Mouse (Mus musculus): ENCODE results near the gene Mfsd2a.
"Not testable (repeated sequence)": the region's sequence is repeated elsewhere in the genome, so short reads cannot be mapped to it uniquely, and the experiment has no call there.

Gene Mfsd2a

DNA sequence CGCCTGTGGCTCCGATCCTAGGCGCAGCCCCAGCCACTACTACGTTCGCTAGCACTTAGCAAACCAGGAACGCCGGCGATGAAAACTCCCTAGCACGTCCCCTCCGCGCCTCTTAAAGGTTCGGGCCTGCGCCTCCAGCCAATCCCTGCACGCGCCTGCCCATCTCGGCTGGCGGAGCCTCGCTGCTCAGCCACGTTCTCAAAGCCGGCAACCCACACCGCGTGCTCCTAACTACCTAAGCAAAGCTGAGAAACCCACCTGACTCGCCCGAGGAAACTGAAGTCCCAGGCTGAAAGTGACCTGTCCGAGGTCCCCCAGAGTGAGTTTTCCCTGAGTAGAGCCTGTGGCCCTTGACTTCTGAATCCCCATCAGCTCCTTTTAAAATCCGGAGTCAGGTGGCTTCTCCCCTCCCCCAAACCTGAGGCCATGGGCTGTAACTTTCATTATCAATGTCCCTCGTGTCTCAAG is at the start of gene Mfsd2a:
Gene Mfsd2a (minus strand): TSS at position 89 of the 468 bp plus-strand sequence.
- DNase-seq = peak; percentile 63

DNA sequence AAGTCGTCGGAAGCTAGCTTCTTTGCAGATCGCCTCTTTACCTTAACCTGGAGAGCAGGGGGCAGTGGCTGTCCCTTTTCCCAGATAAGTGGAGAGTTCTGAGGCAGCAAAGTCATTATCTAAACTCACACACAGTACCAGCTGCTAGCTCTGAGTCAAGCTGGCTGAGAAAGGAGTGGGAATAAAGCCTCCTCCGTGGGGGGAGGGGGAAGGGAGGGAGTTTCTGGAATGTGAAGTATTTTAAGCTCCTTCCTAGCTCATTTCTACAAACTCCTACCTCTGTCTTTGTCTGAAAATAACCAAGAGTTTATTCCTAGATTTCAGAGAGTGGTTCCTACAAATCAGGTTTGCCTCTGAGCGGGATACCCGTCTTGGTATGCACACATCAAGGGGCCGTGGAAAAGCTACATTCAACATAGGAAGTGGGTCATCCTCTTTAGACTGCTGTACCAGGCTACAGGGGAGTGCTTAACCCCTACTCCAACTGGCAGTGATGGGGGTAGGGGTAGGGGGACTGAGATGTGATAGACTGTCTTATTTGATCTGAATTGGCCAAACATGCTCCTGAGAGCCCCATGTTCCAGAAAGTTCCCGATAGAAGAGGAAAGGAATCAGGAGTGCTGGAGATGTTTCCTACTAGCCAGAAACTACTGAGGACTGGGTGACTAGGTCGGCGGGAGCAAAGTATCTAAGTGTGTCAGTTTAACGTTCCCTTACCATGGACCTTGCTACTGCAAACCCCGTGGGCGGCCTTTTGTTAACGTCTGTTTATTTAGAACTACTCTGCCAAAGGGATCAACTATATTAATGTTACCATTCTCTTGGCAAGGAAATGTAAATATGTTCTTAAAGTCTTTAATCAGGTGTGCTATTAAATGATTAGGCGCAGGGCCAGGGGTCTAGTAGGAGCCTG is 44.3 kb upstream of the Mfsd2a start:
- peak; percentile 83 for DNase-seq

DNA sequence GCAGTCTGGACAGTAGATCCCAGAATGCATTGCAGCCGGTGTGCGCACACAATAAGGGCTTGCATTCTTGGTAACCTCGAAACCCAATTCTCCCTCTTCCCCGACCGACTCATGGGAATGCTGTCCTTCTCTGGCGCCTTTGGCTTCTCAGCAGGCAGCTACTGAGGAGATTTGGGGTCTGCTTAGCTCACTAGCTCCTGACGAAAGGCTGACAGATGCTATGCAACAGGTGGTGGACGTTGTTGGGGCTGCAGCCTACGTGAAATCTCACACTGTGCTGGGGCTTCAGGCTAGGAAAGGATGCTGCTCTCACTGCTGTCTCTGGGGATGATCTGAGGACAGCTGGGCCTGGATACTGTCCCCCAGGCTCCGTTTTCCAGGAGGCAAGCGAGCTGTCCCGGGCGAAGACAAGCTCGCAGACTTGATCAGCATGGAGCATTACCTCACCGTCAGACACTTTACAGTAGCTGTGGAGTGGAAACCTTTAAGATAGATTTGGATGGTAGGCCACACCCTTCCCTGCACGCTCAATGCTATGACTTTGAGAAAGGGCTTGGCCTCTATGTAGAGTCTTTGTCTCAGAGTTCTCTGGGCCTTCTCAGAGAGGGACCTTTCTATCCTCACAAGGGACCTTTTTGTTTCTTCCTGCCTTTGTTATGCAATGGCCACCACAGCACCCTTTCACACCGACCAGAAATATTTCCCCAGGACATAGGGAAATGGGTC is 39.8 kb upstream of the Mfsd2a start:
- DNase-seq = no peak

DNA sequence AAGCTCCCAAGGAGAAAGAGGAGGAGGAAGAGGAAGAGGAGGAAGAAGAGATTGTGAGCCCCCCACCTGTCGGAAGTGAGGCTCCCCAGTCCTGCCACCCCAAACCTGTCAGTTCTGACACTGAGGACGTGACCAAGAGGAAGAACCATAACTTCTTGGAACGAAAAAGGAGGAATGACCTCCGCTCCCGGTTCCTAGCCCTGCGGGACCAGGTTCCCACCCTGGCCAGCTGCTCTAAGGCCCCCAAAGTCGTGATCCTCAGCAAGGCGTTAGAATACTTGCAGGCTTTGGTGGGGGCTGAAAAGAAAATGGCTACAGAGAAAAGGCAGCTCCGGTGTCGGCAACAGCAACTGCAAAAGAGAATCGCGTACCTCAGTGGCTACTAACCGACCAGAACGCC is 39.1 kb upstream of the Mfsd2a start:
- no peak for DNase-seq

DNA sequence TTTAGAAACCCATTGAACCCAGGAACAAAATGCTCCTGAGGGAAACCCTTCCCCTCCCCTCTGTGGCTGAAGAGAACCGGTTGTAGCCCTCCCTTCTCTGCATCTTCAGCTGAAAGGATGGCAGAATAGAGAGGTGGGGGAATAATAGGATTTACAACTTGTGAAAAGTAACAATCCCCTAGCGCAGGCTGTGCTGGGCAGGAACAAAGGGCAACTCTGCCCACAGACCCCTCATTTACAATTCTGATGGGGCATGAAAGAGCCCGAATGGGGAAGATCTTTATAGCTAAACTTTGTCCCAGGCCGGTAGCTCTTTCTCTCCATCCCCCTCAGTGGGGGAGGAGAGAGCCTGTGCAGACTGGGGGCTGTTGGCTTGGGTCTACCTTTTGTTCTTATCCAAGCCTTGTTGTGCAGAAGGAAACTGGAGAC is 38.3 kb upstream of the Mfsd2a start:
- no peak for DNase-seq

DNA sequence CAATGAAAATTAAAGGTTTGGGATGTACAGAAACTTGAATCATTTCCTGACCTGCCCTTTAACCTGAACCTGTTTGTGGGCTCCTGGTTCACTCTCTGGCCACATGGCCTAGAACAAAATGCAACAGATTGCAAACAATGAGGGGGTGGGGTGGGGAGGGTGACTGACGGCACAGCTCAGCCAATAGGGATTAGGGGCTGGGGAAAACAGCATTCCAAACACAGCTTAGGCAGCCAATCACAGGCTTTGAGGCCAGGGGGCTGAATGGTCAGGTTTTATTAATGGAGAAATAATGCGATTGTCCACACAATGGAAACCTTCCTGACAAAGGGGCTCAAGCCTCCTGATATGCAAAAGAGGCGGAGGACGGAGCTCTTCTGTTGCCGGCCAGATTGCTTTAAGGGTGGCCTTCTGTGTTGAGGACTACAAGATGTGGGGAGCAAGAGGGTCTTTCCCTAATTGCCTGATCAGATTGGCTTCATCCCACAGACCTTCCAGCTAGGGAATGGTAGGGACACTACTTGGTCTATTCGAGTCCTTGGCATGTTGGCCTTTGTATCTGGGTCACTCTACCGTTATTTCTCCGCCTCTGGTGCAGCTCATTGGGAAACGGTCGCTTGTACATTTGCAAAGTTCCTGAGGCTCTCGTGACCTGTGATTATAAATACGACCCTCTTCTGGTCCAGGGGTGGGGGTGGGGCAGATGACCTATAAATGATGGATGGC is 37.7 kb upstream of the Mfsd2a start:
- no peak for DNase-seq

DNA sequence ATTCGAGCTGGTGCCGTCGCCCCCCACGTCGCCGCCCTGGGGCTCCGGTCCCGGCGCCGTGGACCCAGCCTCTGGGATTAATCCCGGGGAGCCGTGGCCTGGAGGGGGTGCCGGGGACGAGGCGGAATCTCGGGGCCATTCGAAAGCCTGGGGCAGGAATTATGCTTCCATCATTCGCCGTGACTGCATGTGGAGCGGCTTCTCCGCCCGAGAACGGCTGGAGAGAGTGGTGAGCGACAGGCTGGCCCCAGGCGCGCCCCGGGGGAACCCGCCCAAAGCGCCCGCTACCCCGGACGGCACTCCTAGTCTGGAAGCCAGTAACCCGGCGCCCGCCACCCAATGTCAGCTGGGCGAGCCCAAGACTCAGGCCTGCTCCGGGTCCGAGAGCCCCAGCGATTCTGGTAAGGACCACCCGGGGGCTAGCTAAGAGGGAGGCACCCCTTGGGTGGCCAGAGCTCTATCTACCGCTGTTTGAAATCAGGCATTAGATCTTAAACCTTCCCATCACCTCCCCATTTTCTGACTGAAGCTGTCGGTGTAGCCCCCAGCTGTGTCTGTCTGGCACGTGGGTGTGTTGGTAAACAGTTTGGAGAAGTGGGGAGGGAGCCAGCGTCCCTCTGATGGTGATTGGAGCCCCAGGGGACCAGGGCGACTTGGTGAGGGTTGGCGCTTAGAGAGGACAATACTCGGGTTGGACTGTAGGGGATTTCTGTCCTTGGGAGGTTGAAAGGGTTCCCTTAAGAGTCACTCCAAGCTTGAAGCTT is 35.8 kb upstream of the Mfsd2a start:
- no peak for DNase-seq

DNA sequence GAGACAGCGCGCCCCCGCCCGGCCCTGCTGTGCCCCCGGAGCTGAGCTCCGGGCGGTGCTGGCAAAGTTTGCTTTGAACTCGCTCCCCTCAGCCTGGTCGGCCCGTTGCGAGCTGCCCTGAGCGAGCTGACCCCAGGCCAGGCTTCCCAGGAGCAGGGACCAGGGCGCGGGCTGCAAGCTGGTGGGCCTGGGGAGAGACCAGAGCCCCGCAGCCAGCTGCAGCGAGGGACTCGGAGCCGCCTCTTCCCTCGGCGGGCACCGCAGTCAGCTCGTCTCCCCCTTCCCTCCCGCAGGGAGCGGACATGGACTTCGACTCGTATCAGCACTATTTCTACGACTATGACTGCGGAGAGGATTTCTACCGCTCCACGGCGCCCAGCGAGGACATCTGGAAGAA is 35.2 kb upstream of the Mfsd2a start:
- DNase-seq = peak; percentile 59

DNA sequence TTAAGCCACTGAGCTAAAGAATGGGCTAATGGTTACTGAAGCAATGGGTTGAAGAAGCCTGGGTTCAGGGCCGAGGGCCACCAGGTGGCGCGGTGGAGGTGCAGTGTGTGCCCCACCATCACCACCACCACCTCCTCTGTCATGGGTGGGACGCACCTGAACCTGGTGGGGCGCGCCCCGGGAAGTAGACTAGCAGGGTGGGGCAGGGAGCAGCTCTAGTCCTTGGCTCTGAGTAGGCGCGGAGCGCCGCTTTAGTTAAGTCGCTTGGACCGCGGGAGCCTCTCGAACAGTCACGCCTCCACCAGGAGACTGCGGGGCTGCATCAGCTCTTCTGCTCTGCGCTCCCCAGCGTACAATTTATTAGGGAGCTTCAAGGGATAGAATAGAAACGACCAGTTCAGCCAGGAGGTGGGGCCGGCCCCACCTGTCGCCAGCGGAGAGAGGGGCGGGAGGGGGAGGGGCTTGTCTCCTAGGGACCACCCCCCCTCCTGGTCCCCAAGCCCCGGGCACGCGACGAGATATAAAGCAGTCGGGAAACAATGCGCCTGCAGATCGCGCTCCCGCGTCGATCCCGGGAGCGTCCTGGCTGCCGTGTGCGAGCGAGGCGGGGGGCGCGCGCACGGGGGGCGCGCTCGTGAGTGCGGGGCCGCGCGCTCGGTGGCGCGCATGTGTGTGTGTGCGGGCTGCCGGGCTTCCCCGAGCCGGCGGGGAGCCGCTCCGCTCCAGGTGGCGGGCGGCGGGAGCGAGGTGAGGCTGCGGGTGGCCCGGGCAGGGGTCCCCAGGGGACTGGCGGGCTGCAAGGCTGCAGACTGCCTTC is 34.6 kb upstream of the Mfsd2a start, which contains the start of gene Mycl:
Gene Mycl (plus strand): TSS at position 249 of the 817 bp plus-strand sequence.
- peak; percentile 88 for DNase-seq

DNA sequence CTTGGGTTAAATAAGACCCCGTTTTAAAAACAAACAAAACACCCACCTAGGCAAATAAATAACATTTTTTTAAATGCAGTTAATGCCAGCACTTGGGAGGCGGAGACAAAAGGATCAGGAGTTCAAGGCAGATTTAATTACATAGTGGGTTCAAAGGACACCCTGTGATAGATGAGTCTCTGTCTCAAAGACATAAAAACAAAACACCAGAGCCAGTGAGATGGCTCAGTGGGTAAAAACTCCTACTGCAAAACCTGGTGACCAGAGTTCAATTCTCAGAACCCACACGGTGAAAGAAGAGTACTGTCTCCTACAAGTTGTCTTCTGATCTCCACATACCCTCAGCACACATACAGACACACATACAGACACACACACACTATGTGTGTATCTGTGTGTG is 31.3 kb upstream of the Mfsd2a start:
- DNase-seq = no peak

DNA sequence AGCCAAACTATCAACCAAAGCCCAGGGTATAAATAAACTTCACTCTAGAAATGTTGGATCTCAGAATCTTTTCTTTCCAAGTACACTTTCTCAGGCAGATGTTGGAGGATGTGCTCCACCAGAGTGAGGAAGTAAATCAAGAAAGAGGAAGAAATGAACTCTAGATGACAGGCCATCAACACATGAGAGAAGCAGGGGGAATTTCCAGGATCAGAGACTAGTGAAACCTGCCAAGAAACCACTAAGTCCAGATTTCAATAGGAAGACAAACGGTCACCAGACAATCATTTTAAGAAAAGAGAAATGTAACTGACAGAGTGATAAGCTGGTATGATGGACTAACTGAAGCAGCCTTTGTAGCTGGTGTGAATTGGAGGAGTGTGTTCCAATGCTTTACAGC is 30.2 kb upstream of the Mfsd2a start:
- DNase-seq = no peak

DNA sequence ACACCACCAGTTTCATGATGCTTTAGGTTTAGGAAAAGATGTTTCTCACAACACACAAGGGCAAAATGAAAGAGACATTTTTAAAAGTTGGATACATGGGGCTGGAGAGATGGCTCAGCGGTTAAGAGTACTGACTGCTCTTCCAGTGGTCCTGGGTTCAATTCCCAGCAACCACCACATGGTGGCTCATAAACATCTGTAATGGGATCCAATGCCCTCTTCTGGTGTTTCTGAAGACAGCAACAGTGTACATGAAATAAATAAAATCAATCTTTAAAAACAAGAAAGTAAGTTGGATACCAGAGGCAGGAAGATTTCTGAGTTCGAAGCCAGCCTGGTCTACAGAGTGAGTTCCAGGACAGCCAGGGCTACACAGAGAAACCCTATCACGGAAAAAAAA is 27.0 kb upstream of the Mfsd2a start:
- DNase-seq = not testable (repeated sequence)

DNA sequence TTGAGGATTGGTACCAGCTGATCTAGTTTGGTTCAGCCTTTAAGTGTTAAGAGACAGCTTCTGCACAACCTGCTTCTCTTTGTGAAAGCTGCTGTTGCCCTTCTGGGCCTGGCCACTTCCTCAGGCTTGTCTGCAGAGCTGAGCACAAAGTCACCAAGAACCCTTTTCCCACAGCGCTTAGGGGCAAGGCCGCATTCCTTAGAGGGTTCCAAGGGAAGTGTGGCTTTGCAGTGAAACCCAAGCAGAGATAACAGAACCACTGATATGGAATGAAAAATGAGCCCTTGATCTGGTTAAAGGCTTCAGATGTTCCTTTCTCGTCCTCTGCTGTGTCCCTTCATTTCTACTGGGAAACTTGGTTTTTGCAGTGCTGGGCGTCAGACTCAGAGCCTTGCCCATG is 26.4 kb upstream of the Mfsd2a start:
- no peak for DNase-seq

DNA sequence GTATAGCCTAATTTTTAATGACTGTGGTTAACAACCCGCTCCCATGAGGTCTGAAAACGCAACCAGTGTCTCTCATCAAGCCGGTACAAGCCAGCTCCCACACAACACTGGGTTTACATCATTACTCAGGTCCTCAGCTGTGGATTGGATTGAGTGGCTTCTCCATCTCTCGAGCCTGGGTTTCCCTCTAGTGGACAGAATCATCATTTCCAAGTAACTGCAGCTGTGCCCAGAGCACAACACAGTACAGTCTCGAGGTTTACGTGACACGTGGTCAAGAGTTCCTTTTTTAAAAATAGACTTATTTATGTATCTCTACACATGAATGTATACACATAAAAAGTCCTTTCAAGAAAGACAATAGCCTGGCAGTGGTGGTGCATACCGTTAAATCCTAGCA is 24.1 kb upstream of the Mfsd2a start:
- DNase-seq = peak; percentile 67

DNA sequence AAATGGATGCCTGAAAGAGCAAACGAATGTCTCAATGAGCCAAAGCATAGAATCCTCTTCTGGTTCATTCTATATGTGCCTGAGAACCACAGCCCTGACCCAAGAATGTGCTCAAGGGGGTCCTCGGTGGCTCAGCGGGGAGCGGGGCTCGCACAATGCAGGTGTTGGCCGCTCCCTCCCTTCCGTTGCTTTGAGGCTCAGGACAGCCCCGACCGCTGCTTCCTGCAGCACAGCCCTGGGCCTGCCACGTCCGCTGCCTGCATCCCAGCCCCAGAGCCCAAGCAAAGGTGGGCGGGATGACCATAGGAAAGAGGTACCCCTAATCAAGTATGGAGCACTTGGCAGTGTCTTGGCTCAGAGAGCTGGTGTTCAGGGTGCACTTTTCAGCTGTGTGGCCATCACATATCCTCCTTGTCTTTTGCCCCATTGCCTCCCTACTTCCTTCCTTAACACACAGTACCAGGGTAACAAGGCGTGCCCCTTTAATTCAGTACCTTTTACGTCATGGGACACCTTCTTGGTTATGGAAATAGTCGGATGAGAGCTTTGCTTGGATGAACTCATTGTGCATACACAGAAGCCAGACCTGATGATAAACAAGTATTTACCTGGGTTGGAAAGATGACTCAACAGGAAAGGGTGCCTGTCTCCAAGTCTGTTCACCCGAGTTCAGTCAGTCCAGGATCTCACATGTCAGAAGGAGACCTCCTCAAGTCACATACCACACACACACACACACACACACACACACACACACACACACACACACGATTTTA is 22.7 kb upstream of the Mfsd2a start:
- no peak for DNase-seq

DNA sequence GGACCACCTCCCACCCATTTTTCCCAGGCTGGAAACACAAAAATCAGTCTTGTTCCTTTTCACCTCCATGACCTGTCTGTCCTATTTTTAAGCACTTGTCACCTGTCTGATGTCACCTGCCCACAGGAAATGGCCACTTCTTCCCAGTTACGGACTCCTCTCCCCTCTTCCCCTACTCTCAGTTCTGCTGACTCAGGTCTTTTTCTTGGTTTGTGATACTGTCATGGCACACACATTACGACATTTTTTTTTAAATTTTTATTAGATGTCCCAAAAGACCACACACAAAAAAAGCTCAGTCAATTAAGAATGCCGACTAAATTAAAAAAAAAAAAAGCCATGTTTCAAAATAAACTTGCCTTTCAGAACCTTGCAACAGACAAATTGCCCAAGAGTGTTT is 21.5 kb upstream of the Mfsd2a start:
- no peak for DNase-seq

DNA sequence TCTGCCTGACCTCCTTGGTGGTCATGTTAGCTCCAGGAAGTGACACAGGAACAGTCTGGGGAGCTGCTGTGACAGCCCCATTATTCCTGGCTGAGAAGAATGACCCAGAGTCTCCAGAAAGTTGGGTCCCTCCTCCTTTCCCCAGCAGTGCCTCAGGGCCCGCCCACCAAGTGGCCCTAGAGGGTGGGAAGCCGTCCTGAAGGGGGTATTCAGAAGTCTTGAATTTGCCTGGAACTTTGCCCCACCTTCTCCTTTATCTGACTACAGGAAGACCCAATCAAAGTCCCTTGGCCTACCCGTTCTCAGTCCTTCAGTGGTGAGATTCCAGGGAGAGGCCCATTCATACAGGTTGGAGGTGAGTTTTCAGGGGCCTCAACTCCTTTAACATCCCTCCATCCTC is 20.9 kb upstream of the Mfsd2a start:
- no peak for DNase-seq

DNA sequence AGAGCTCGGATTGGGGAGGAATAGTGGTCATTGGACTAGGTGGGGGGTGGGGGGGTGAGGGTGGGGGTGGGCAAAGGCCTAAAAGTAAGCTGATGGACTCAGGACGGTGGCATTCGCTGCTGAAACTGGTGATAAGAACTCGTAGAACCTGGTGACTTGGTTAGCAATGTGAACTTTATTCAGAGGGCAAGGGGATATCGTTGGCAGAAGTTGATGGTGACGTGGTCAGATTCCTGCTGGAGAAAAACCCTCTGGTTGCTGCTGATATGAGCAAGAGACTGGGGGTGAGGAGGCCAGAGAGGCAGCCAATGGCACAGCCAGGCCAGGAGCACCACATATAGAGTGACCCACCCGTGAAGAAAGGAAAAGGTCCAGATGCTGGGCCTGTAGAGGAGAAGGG is 20.2 kb upstream of the Mfsd2a start:
- no peak for DNase-seq

DNA sequence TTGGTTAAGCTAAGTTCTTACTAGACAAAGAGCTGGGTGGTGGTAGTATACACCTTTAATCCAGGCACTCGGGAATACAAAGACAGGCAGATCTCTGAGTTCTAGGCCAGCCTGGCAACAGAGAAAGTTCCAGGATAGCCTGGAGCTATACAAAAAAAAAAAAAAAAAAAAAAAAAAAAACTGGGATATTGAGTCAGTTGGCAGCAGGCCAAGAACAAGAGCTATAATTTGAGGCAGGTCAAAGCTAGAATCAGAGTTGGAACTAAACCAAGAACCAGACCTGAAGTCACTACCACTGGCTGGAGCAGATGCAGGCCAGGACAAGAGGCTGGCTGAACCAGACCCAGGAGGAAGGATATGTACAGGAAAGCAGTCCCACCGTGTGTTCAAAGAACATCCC is 19.7 kb upstream of the Mfsd2a start:
- DNase-seq = no peak

DNA sequence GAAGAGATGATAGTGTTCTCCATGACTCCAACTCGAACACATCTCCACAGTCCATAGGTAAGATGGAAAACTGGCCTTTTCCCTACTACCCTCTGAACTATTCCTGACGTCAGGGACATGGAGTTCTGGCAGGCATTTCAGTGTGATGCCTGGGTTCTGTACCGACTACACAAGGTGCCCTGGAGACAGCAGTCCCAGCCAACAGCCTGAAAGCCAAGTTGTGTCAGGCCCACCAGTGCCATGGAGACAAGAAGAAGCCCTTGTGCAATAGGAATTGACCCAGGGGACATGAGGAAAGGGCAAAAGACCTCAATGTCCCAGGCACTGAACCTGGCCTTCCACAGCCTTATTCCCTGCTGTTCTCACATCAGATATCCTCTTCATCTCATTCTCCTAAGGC is 18.8 kb upstream of the Mfsd2a start:
- no peak for DNase-seq

DNA sequence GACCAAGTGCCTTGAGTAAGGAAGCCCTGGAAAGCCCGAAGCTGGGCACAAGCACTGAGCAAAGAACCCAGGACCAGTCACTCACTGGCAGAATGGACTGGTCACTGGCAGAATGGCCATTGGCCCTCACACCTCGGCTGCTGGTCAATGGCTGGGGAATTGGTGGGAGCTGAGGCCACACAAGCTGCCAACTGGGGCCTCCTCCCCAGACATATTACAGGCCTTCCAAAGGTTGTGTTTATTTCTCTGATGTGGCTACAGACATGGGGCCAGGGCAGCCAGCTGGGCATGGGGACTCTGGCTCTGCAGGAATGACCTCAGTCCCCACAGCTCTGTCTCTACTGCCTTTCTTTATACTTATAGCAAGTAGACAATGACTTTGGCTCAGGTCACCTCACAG is 17.9 kb upstream of the Mfsd2a start:
- DNase-seq = no peak

Measured in right cerebral cortex, postnatal 25 days (tissue).